Mouse (Mus musculus): ENCODE data around the gene Chml. TPM values are rescaled to one million over a fixed set of nuclear protein-coding genes. Genes with fewer than 3 reads are reported as not detected.

The Chml gene
- 1.6 TPM in 2 replicates for polyA plus RNA-seq (2016; fragmentation: Nextera tagmentation; extraction: Ambion mirVana)

- Histone ChIP-seq H3K9ac (peak within 1 kb of the TSS; percentile 82), H3K27me3 (replicated peaks) (no peaks in the 10 kb centered on the region), H3K4me1 (peaks cover 27% of the 10 kb centered on the region), H3K27ac (peak within 1 kb of the TSS; percentile 76), H3K4me3 (peak within 1 kb of the TSS; percentile 75), H3K9me3 (replicated peaks) (no peaks in the 10 kb centered on the region), H3K36me3 (peaks cover 9% of the 10 kb centered on the region; the same call in 1 of the 2 replicates), H3K4me2 (peak within 1 kb of the TSS; percentile 98)
- peak; percentile 96 for ATAC-seq
- under 1% methylated on average over 67 of the region's 73 CpGs for WGBS (ENCODE audit: insufficient replicate concordance)
Measured at GRCm38 (mm10) chr1:175692246-175692996, at the start of gene Chml, which contains the start of gene Opn3. TSS of gene Chml (minus strand) at chr1:175692901. TSS of gene Opn3 (minus strand) at chr1:175692776.

GRCm38 (mm10) chr1:175725771-175726170, 33.1 kb upstream of the Chml start:
- H3K4me3 ChIP-seq: no peak overlapping the region
- no peak overlapping the region for H3K27ac ChIP-seq
- no peak overlapping the region for H3K9ac ChIP-seq
- H3K4me2 ChIP-seq: no peak overlapping the region
- no peaks in the 10 kb centered on the region for H3K36me3 ChIP-seq
- H3K27me3 ChIP-seq (replicated peaks): no peaks in the 10 kb centered on the region
- H3K9me3 ChIP-seq (replicated peaks): no peaks in the 10 kb centered on the region
- H3K4me1 ChIP-seq: no peaks in the 10 kb centered on the region
- ATAC-seq: no peak
- WGBS (ENCODE audit: insufficient replicate concordance): 31% methylated on average over 7 of the region's 7 CpGs

GRCm38 (mm10) chr1:175716832-175717231, 24.1 kb upstream of the Chml start:
- Histone ChIP-seq H3K4me1 (no peaks in the 10 kb centered on the region), H3K9ac (no peak overlapping the region), H3K36me3 (no peaks in the 10 kb centered on the region), H3K9me3 (replicated peaks) (no peaks in the 10 kb centered on the region), H3K4me2 (no peak overlapping the region), H3K4me3 (no peak overlapping the region), H3K27ac (no peak overlapping the region), H3K27me3 (replicated peaks) (no peaks in the 10 kb centered on the region)
- ATAC-seq: no peak
- 74% methylated on average over 9 of the region's 9 CpGs for WGBS (ENCODE audit: insufficient replicate concordance)

GRCm38 (mm10) chr1:175712338-175712909, 19.7 kb upstream of the Chml start:
- 61% methylated on average over 11 of the region's 11 CpGs for WGBS (ENCODE audit: insufficient replicate concordance)
- Histone ChIP-seq H3K4me2 (no peak overlapping the region), H3K9me3 (replicated peaks) (no peaks in the 10 kb centered on the region), H3K9ac (no peak overlapping the region), H3K4me1 (no peaks in the 10 kb centered on the region), H3K4me3 (no peak overlapping the region), H3K36me3 (no peaks in the 10 kb centered on the region), H3K27me3 (replicated peaks) (no peaks in the 10 kb centered on the region), H3K27ac (no peak overlapping the region)
- no peak for ATAC-seq

- Histone ChIP-seq H3K36me3 (no peaks in the 10 kb centered on the region), H3K27me3 (replicated peaks) (no peaks in the 10 kb centered on the region), H3K9ac (no peak overlapping the region), H3K4me3 (no peak overlapping the region), H3K9me3 (replicated peaks) (no peaks in the 10 kb centered on the region), H3K4me2 (no peak overlapping the region), H3K27ac (no peak overlapping the region), H3K4me1 (no peaks in the 10 kb centered on the region)
- no peak for ATAC-seq
Measured at GRCm38 (mm10) chr1:175708013-175708412, 15.3 kb upstream of the Chml start.

GRCm38 (mm10) chr1:175707599-175707998, 14.9 kb upstream of the Chml start:
- Histone ChIP-seq H3K27ac (no peak overlapping the region), H3K4me1 (no peaks in the 10 kb centered on the region), H3K9me3 (replicated peaks) (no peaks in the 10 kb centered on the region), H3K4me2 (no peak overlapping the region), H3K9ac (no peak overlapping the region), H3K36me3 (no peaks in the 10 kb centered on the region), H3K27me3 (replicated peaks) (no peaks in the 10 kb centered on the region), H3K4me3 (no peak overlapping the region)
- ATAC-seq: no peak
- WGBS (ENCODE audit: insufficient replicate concordance): 58% methylated on average over 5 of the region's 5 CpGs

GRCm38 (mm10) chr1:175701145-175701544, 8.4 kb upstream of the Chml start:
- Histone ChIP-seq H3K4me2 (no peak overlapping the region), H3K4me1 (no peaks in the 10 kb centered on the region), H3K27me3 (replicated peaks) (no peaks in the 10 kb centered on the region), H3K9ac (no peak overlapping the region), H3K4me3 (no peak overlapping the region), H3K27ac (no peak overlapping the region), H3K9me3 (replicated peaks) (no peaks in the 10 kb centered on the region), H3K36me3 (no peaks in the 10 kb centered on the region)
- no peak for ATAC-seq
- 52% methylated on average over 4 of the region's 4 CpGs for WGBS (ENCODE audit: insufficient replicate concordance)

GRCm38 (mm10) chr1:175699796-175700195, 7.1 kb upstream of the Chml start:
- no peak overlapping the region for H3K9ac ChIP-seq
- H3K36me3 ChIP-seq: no peaks in the 10 kb centered on the region
- no peak overlapping the region for H3K4me2 ChIP-seq
- no peaks in the 10 kb centered on the region for H3K4me1 ChIP-seq
- H3K9me3 ChIP-seq (replicated peaks): no peaks in the 10 kb centered on the region
- WGBS (ENCODE audit: insufficient replicate concordance): 20% methylated on average over 4 of the region's 4 CpGs
- ATAC-seq: no peak
- H3K4me3 ChIP-seq: no peak overlapping the region
- no peaks in the 10 kb centered on the region for H3K27me3 ChIP-seq (replicated peaks)
- no peak overlapping the region for H3K27ac ChIP-seq

GRCm38 (mm10) chr1:175699375-175699774, 6.7 kb upstream of the Chml start:
- H3K4me1 ChIP-seq: no peaks in the 10 kb centered on the region
- H3K4me2 ChIP-seq: no peak overlapping the region
- 43% methylated on average over 3 of the region's 3 CpGs for WGBS (ENCODE audit: insufficient replicate concordance)
- no peak for ATAC-seq
- no peak overlapping the region for H3K27ac ChIP-seq
- H3K4me3 ChIP-seq: no peak overlapping the region
- no peaks in the 10 kb centered on the region for H3K9me3 ChIP-seq (replicated peaks)
- no peak overlapping the region for H3K9ac ChIP-seq
- no peaks in the 10 kb centered on the region for H3K36me3 ChIP-seq
- H3K27me3 ChIP-seq (replicated peaks): no peaks in the 10 kb centered on the region

GRCm38 (mm10) chr1:175698293-175698692, 5.6 kb upstream of the Chml start, which contains the start of gene Wdr64:
TSS of gene Wdr64 (plus strand) at chr1:175698593.
- Histone ChIP-seq H3K27me3 (replicated peaks) (no peaks in the 10 kb centered on the region), H3K9me3 (replicated peaks) (no peaks in the 10 kb centered on the region), H3K27ac (no peak within 1 kb of the TSS), H3K4me3 (no peak within 1 kb of the TSS), H3K36me3 (no peaks in the 10 kb centered on the region), H3K9ac (no peak within 1 kb of the TSS), H3K4me1 (peaks cover 4% of the 10 kb centered on the region; the same call in 1 of the 2 replicates), H3K4me2 (no peak within 1 kb of the TSS)
- 59% methylated on average over 1 of the region's 1 CpGs for WGBS (ENCODE audit: insufficient replicate concordance)
- no peak for ATAC-seq

GRCm38 (mm10) chr1:175693429-175693960, 794 bp upstream of the Chml start:
- WGBS (ENCODE audit: insufficient replicate concordance): 45% methylated on average over 12 of the region's 12 CpGs
- no peak for ATAC-seq
- H3K27me3 ChIP-seq (replicated peaks): no peaks in the 10 kb centered on the region
- peak overlapping the region; percentile 65 for H3K9ac ChIP-seq
- peak overlapping the region; percentile 98 for H3K4me2 ChIP-seq
- H3K9me3 ChIP-seq (replicated peaks): no peaks in the 10 kb centered on the region
- H3K4me3 ChIP-seq: peak overlapping the region; percentile 75
- no peaks in the 10 kb centered on the region for H3K36me3 ChIP-seq
- H3K4me1 ChIP-seq: peaks cover 27% of the 10 kb centered on the region
- H3K27ac ChIP-seq: peak overlapping the region; percentile 1; the same call in 1 of the 2 replicates

- Histone ChIP-seq H3K9me3 (replicated peaks) (no peaks in the 10 kb centered on the region), H3K4me2 (peak overlapping the region; percentile 98), H3K9ac (peak overlapping the region; percentile 65), H3K27ac (peak overlapping the region; percentile 1; the same call in 1 of the 2 replicates), H3K36me3 (peaks cover 5% of the 10 kb centered on the region; the same call in 1 of the 2 replicates), H3K4me3 (peak overlapping the region; percentile 75), H3K4me1 (peaks cover 27% of the 10 kb centered on the region), H3K27me3 (replicated peaks) (no peaks in the 10 kb centered on the region)
- peak; percentile 21; the same call in 1 of the 2 replicates for ATAC-seq
- WGBS (ENCODE audit: insufficient replicate concordance): 1% methylated on average over 17 of the region's 17 CpGs
Measured at GRCm38 (mm10) chr1:175692997-175693361, 278 bp upstream of the Chml start.

All from liver, embryonic 12.5 days (tissue).